Mouse (Mus musculus): Measurements from ENCODE around the gene Tmem94.

- peak in 2 of 3 experiments; percentile 17 to 33; a peak in 3 of 6 replicates for TF ChIP-seq CTCF (IDR thresholded peaks at IDR 0.05 in 2 of 3, conservative IDR thresholded peaks at IDR 0.05 in 1 of 3; ENCODE audit: control insufficient read depth in 1 of 3, insufficient read depth in 1 of 3, low read depth in 2 of 3, low read length in 3 of 3, poor library complexity in 1 of 3, severe bottlenecking in 1 of 3)
- peak; percentile 53; the same call in 1 of the 2 replicates for TF ChIP-seq TCF12 (IDR thresholded peaks at IDR 0.05; ENCODE audit: low read depth, low read length)
- TF ChIP-seq EP300 (IDR thresholded peaks at IDR 0.05; ENCODE audit: low read depth in 1 of 2, low read length in 2 of 2): peak in 1 of 2 experiments; percentile 62; a peak in 2 of 4 replicates
- no peak for TF ChIP-seq MEF2A (IDR thresholded peaks at IDR 0.05; ENCODE audit: extremely low read depth, insufficient replicate concordance, low read depth, low read length, poor library complexity, severe bottlenecking)
- 0 out of 2 replicates have a peak, but pooled peaks have one; percentile 13 for TF ChIP-seq NRF1 (IDR thresholded peaks at IDR 0.05; ENCODE audit: insufficient read depth, low read depth, low read length, poor library complexity, severe bottlenecking)
- TF ChIP-seq POLR2A (IDR thresholded peaks at IDR 0.05; ENCODE audit: control insufficient read depth in 1 of 2, insufficient read depth in 1 of 2, low read depth in 1 of 2, low read length in 2 of 2, poor library complexity in 1 of 2): no peak
- TF ChIP-seq MAX (IDR thresholded peaks at IDR 0.05; ENCODE audit: low read length): no peak
- TF ChIP-seq E2F4 (IDR thresholded peaks at IDR 0.05; ENCODE audit: borderline replicate concordance, low read depth, low read length): no peak
- no peak for TF ChIP-seq JUND (IDR thresholded peaks at IDR 0.05; ENCODE audit: low read depth, low read length)
- TF ChIP-seq TAL1 (IDR thresholded peaks at IDR 0.05; ENCODE audit: low read length): no peak
- TF ChIP-seq ZKSCAN1 (IDR thresholded peaks at IDR 0.05; ENCODE audit: low read depth, low read length): no peak
Observed at GRCm38 (mm10) chr11:115833021-115833513, 67.8 kb downstream of the Tmem94 start.
